Mouse (Mus musculus) olfactory bulb, adult 2 months (tissue): ENCODE measurements around the gene Pla2g12b. TPM values are rescaled to one million over a fixed set of nuclear protein-coding genes. Genes with fewer than 3 reads are reported as not detected.

Source experiments
- H3K27ac ChIP-seq: fragments of 200-500 bp; 2 replicates; pipeline ENCODE4 v1.5.1; 2012; ENCODE audit warnings: low read depth, low read length; ENCODE audit not compliant: insufficient read depth
- H3K4me1 ChIP-seq: fragments of 200-500 bp; 2 replicates; pipeline ENCODE4 v1.6.1; 2012; ENCODE audit warnings: low read length; ENCODE audit not compliant: control insufficient read depth, insufficient read depth
- H3K4me3 ChIP-seq: fragments of 200-500 bp; 2 replicates; pipeline ENCODE4 v1.5.1; 2012; ENCODE audit warnings: mild to moderate bottlenecking, low read depth, low read length, moderate library complexity; ENCODE audit not compliant: insufficient read depth
- CTCF ChIP-seq: fragments of 200-500 bp; IDR thresholded peaks from 2 replicates; pipeline ENCODE4 v1.5.1; 2012; ENCODE audit warnings: low read depth, mild to moderate bottlenecking, low read length, moderate library complexity; ENCODE audit not compliant: insufficient read depth
- POLR2A ChIP-seq: fragments of 200-500 bp; IDR thresholded peaks from 2 replicates; pipeline ENCODE4 v1.6.1; 2012; ENCODE audit warnings: mild to moderate bottlenecking, low read depth, low read length, moderate library complexity; ENCODE audit not compliant: insufficient read depth
- WGBS: fragments of 180-500 bp; shearing (Covaris S2); methylation state at CpG from one replicate; pipeline ENCODE4 v1.1.7; 2018; 5-methylcytosine and 5-hydroxymethylcytosine counted together
- polyA plus RNA-seq: library from polyadenylated mRNA; stranded (reverse); fragments of >200 nt; gene quantifications from 2 replicates; pipeline ENCODE4 v1.2.4, GENCODE M21; 2012; ENCODE audit warnings: low replicate concordance; ENCODE audit not compliant: missing spikeins, insufficient read depth, insufficient read length

Pla2g12b gene
- polyA plus RNA-seq, 1 experiment: not detected

GRCm38 (mm10) chr10:59430701-59431218, 27.3 kb downstream of the Pla2g12b start:
- Histone ChIP-seq H3K4me3 (0 out of 2 replicates have a peak overlapping the region, but pooled peaks have one; percentile 2), H3K27ac (peak overlapping the region; percentile 27; the same call in 1 of the 2 replicates), H3K4me1 (peaks cover 8% of the 10 kb centered on the region)
- WGBS: 40% methylated on average over 6 of the region's 6 CpGs
- TF ChIP-seq CTCF (no peak), POLR2A (no peak)

DNA sequence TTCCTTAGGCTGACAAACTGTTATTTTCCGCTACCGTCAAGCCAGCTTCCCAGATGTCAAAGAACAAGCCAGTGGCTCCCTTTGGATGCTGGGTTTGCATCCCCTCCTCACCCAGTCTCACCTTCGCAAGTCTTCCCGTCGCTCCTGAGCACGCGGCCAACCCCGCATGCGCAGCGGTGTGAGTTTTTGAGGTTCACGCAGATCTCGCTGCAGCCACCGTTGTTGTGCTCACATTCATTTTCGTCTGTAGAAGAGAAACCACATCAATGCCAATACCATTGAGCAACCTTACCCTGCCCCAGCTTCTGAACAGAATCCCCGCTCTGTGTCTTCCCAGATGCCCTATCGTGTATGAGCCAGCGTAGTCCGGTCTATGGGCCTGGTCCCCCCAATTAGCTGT, 32.3 kb downstream of the Pla2g12b start:
- Histone ChIP-seq H3K27ac (no peak overlapping the region), H3K4me3 (no peak overlapping the region), H3K4me1 (peaks cover 1% of the 10 kb centered on the region)
- no peak for TF ChIP-seq CTCF
- no peak for TF ChIP-seq POLR2A
- WGBS: 96% methylated on average over 18 of the region's 18 CpGs

- TF ChIP-seq CTCF (no peak), POLR2A (no peak)
- WGBS: 95% methylated on average over 12 of the region's 12 CpGs
- Histone ChIP-seq H3K4me3 (no peak overlapping the region), H3K27ac (no peak overlapping the region), H3K4me1 (no peaks in the 10 kb centered on the region)
These were observed 35.2 kb downstream of the Pla2g12b start for GRCm38 (mm10) chr10:59438651-59439050.

DNA sequence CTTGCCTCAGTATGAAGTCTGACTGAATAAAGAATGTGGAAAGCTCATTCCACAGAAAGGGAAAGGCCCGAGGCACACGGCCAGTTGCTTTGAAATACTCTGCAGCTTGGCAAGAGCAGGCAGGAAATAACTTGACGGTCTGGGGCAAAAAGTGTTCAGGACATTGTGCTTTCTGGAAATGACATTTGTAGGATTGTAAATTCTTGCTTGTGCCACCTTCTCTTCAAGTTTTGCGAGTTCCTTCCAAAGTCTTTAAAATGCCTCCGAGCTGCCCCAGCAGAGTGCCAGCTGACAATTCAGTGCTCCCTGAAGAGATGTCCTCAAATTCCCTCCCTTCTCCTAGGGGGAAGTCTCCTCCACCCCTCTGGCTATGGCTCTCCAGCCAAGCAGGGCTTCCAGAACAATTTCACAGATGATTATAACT, 36.1 kb downstream of the Pla2g12b start:
- WGBS: 56% methylated on average over 5 of the region's 5 CpGs
- H3K4me3 ChIP-seq: no peak overlapping the region
- TF ChIP-seq POLR2A: no peak
- TF ChIP-seq CTCF: no peak
- H3K4me1 ChIP-seq: no peaks in the 10 kb centered on the region
- no peak overlapping the region for H3K27ac ChIP-seq

- TF ChIP-seq POLR2A (no peak), CTCF (no peak)
- Histone ChIP-seq H3K4me3 (no peak overlapping the region), H3K27ac (no peak overlapping the region), H3K4me1 (no peaks in the 10 kb centered on the region)
- WGBS: 46% methylated on average over 6 of the region's 6 CpGs
These were observed 36.7 kb downstream of the Pla2g12b start for GRCm38 (mm10) chr10:59440177-59440576.

- WGBS: 87% methylated on average over 11 of the region's 11 CpGs
- Histone ChIP-seq H3K27ac (no peak within 1 kb of the TSS), H3K4me3 (no peak within 1 kb of the TSS), H3K4me1 (no peaks in the 10 kb centered on the region)
- TF ChIP-seq CTCF (no peak), POLR2A (no peak)
These were observed 38.3 kb downstream of the Pla2g12b start, which contains the start of gene Oit3 for GRCm38 (mm10) chr10:59441735-59442134. Gene Oit3, minus strand, starts transcription at chr10:59441778.

GRCm38 (mm10) chr10:59443212-59443611, 39.8 kb downstream of the Pla2g12b start:
- H3K4me1 ChIP-seq: peaks cover 8% of the 10 kb centered on the region
- WGBS: 57% methylated on average over 7 of the region's 7 CpGs
- H3K4me3 ChIP-seq: no peak overlapping the region
- no peak overlapping the region for H3K27ac ChIP-seq
- TF ChIP-seq POLR2A (no peak), CTCF (no peak)

DNA sequence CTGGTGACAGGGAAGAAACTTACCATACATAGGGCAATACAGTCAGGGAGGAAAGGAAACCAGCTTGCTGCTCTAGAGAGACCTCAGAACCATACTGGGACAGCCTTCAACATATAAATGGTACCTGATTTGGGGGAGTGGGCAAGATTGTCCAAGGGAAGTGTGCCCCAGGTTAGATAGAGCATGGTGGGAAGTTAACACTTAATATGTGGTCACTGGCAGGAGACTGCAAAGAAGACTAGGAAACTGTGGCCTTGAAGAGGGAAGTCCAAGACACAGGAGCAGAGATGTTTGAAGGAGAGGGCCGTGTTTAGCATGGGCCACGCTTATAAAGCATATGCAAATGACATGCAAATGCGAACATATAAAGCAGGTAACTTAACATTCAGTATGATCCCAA, 40.6 kb downstream of the Pla2g12b start:
- WGBS: 80% methylated on average over 3 of the region's 3 CpGs
- TF ChIP-seq POLR2A (no peak), CTCF (no peak)
- peaks cover 8% of the 10 kb centered on the region for H3K4me1 ChIP-seq
- H3K27ac ChIP-seq: no peak overlapping the region
- H3K4me3 ChIP-seq: no peak overlapping the region

DNA sequence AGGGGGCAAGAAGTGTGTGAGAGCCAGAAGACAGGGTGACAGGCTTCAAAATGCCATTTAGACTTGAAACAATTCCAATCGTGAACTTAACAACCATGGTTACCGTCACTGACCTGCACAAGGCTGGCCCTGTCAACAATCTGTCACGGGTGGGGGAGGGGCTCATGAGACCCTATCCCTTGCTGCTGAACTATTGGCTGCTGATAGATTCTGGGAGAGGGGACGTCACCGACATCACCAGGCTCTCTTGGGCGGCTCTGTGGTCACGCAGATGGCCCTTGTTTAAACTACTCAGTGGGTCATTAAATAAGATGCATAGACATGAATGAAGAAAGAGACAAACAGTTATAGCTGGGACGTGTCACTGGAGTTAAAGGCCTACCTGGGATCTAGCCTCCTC, 41.2 kb downstream of the Pla2g12b start:
- WGBS: 74% methylated on average over 8 of the region's 8 CpGs
- no peak overlapping the region for H3K27ac ChIP-seq
- no peak for TF ChIP-seq CTCF
- no peak for TF ChIP-seq POLR2A
- H3K4me3 ChIP-seq: no peak overlapping the region
- H3K4me1 ChIP-seq: peaks cover 8% of the 10 kb centered on the region
